Mouse (Mus musculus) bone marrow, adult 2 months (tissue): ENCODE measurements around the gene Aoc2. TPM values are rescaled to one million over a fixed set of nuclear protein-coding genes. Genes with fewer than 3 reads are reported as not detected.

Experiments used
- H3K27ac ChIP-seq: fragments of 200-500 bp; 2 replicates; pipeline ENCODE4 v1.5.1; 2012; ENCODE audit warnings: low read depth, mild to moderate bottlenecking, control low read depth, inconsistent platforms, low read length; ENCODE audit not compliant: control insufficient read depth, poor library complexity, insufficient read depth
- H3K4me1 ChIP-seq: fragments of 200-500 bp; 2 replicates; pipeline ENCODE4 v1.6.1; 2011; ENCODE audit warnings: low read length; ENCODE audit not compliant: control insufficient read depth, insufficient read depth
- H3K4me3 ChIP-seq: fragments of 200-500 bp; replicated peaks from 2 replicates; pipeline ENCODE3; 2011; ENCODE audit warnings: mild to moderate bottlenecking, low read depth, low read length, control low read depth; ENCODE audit not compliant: control insufficient read depth
- CTCF ChIP-seq: fragments of 200-500 bp; IDR thresholded peaks from 2 replicates; pipeline ENCODE4 v1.5.1; 2011; ENCODE audit warnings: low read length, control low read depth; ENCODE audit not compliant: control insufficient read depth, insufficient read depth
- POLR2A ChIP-seq: fragments of 200-500 bp; IDR thresholded peaks from 2 replicates; pipeline ENCODE4 v1.6.1; 2011; ENCODE audit warnings: low read depth, mild to moderate bottlenecking, control low read depth, low read length, borderline replicate concordance; ENCODE audit not compliant: control insufficient read depth
- WGBS: fragments of 180-500 bp; shearing (Covaris S2); methylation state at CpG from one replicate; pipeline ENCODE4 v1.1.7; 2018; 5-methylcytosine and 5-hydroxymethylcytosine counted together
- polyA plus RNA-seq: library from polyadenylated mRNA; stranded (reverse); fragments of >200 nt; gene quantifications from 2 replicates; pipeline ENCODE4 v1.2.4, GENCODE M21; 2011; ENCODE audit warnings: low replicate concordance; ENCODE audit not compliant: missing spikeins, insufficient read depth, insufficient read length

Aoc2 gene
- 11.0 and 12.4 TPM in 2 replicates for polyA plus RNA-seq

GRCm38 (mm10) chr11:101324763-101325162 is at the start of gene Aoc2:
Gene Aoc2 (plus strand): TSS chr11:101325063.
- Histone ChIP-seq H3K4me1 (no peaks in the 10 kb centered on the region), H3K4me3 (no peak within 1 kb of the TSS), H3K27ac (no peak within 1 kb of the TSS)
- WGBS: 83% methylated on average over 5 of the region's 5 CpGs
- no peak for TF ChIP-seq CTCF
- TF ChIP-seq POLR2A: no peak

DNA sequence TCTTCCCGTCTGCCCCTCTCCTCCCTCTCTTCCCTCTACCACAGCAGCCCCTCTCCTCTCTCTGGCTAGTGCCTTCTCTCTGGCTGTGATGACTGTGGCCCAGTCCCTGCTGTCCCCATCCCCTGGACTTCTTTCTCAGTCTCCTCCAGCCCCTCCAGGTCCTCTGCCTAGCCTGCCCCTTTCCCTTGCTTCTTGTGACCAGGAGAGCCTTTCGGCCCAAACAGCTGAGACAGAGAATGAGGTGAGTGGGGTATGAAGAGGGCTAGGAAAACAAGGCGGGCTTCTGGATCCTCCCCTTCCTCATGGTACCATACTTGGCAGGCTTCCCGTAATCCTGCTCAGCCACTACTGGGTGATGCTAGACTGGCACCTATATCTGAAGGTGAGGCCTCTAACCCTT is 49.6 kb upstream of the Aoc2 start:
- no peak overlapping the region for H3K27ac ChIP-seq
- TF ChIP-seq POLR2A (no peak), CTCF (no peak)
- H3K4me1 ChIP-seq: peaks cover 3% of the 10 kb centered on the region
- H3K4me3 ChIP-seq: no peak overlapping the region
- 74% methylated on average over 4 of the region's 4 CpGs for WGBS

GRCm38 (mm10) chr11:101276319-101277070 is 48.4 kb upstream of the Aoc2 start:
- WGBS: 80% methylated on average over 27 of the region's 27 CpGs
- H3K4me1 ChIP-seq: peaks cover 3% of the 10 kb centered on the region
- H3K4me3 ChIP-seq: no peak overlapping the region
- no peak overlapping the region for H3K27ac ChIP-seq
- TF ChIP-seq CTCF (no peak), POLR2A (no peak)

DNA sequence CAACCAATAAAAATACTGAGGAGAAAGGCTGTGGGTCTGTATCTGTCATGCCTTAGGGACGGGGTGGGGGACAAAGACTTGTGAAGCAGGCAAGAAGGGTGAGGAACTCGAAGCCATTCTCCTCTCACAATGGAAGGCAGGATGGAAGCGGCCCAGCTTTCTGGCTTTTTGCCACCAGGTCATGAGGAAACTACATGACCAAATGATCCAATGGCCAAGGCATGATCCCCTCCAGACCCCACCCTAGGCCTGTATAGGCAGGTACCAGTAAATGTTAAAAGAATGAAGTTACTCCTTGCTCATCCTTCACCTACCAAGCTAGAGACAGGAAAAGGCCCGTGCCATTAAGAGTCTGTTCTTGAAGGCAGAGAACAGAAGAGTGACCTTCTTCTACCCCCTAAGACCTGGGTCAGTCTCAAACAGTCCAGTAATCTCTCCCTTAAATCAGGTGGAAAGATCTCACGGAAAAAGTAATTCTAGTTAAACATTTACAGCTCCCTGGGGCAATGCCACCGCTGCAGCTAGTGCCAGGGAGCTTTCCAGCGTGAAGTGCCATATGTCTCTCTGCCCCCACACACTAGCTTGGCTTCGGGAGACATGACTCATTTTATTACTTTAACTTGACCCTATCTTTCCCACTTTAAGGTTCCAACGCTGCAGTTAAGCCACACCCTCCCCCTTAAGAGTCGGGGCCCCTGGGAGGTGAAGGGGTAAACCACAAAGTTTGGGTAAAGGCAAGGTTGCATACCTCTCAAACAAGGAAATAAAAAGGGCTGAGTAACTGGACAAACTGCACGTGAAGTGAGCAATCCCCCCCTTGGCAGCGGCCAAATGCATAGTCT is 47.3 kb upstream of the Aoc2 start:
- TF ChIP-seq CTCF: no peak
- TF ChIP-seq POLR2A: no peak
- WGBS: 45% methylated on average over 12 of the region's 12 CpGs
- Histone ChIP-seq H3K4me1 (peaks cover 3% of the 10 kb centered on the region), H3K27ac (no peak overlapping the region), H3K4me3 (peak overlapping the region; percentile 74)

- WGBS: 3% methylated on average over 45 of the region's 45 CpGs
- TF ChIP-seq CTCF (no peak), POLR2A (peak; percentile 72; the same call in 1 of the 2 replicates)
- Histone ChIP-seq H3K27ac (peak within 1 kb of the TSS; percentile 43), H3K4me3 (peak within 1 kb of the TSS; percentile 97), H3K4me1 (peaks cover 3% of the 10 kb centered on the region)
Measured at GRCm38 (mm10) chr11:101278223-101279192, 46.4 kb upstream of the Aoc2 start, which contains the start of the genes Cntd1 and Coa3. Gene Cntd1 (plus strand): TSS chr11:101279012. Gene Coa3 (minus strand): TSS chr11:101279114.

DNA sequence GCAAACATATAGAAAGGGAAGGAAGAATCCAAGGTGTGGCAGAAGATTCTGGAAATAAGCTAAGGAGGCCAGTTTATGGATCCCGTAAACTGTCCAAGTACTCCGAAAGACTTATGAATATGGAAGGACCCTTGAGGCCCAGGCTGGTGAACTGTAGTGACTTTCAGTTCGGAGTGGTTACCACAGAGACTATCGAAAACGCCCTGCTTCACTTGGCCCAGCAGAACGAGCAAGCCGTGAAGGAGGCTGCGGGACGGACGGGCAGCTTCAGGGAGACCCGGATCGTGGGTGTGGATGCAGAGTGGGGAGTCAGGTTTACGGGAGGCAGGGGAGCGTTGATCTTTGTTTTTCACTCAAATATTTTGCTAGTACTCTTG is 45.7 kb upstream of the Aoc2 start:
- TF ChIP-seq POLR2A: no peak
- no peak for TF ChIP-seq CTCF
- Histone ChIP-seq H3K4me3 (peak overlapping the region; percentile 97), H3K4me1 (peaks cover 3% of the 10 kb centered on the region), H3K27ac (peak overlapping the region; percentile 23; the same call in 1 of the 2 replicates)
- WGBS: 63% methylated on average over 14 of the region's 14 CpGs

DNA sequence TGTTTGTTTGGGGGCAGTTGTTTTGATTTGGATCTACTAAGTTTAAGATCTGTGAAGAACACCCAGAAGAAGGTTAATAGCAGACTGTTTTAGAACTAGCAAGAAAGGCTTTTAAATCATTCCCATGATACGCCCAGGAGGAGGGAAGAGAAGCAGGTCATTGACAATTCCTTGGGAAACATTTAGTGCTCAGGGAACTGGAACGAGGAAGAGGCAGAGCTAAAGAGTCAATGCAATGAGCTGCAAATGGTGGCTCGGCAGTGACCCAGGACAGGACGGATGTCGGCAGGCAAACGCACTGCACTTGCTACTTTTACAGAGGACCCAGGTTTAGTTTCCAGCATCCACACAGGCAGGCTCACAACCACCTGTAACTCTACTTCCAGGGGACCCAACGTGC is 44.0 kb upstream of the Aoc2 start:
- 70% methylated on average over 7 of the region's 7 CpGs for WGBS
- no peak overlapping the region for H3K27ac ChIP-seq
- H3K4me3 ChIP-seq: no peak overlapping the region
- TF ChIP-seq POLR2A (no peak), CTCF (no peak)
- H3K4me1 ChIP-seq: peaks cover 3% of the 10 kb centered on the region
